Mouse (Mus musculus): Measurements from ENCODE around the gene Vat1. TPM values are rescaled to one million over a fixed set of nuclear protein-coding genes. Genes with fewer than 3 reads are reported as not detected.
A peak's percentile ranks its signal among the peaks of the same experiment; 100 is the strongest.
"Not testable (repeated sequence)": the region's sequence is repeated elsewhere in the genome, so short reads cannot be mapped to it uniquely, and the experiment has no call there.

Gene Vat1
- total and polyA plus RNA-seq, 2 experiments = 11.2 to 30.4 TPM

DNA sequence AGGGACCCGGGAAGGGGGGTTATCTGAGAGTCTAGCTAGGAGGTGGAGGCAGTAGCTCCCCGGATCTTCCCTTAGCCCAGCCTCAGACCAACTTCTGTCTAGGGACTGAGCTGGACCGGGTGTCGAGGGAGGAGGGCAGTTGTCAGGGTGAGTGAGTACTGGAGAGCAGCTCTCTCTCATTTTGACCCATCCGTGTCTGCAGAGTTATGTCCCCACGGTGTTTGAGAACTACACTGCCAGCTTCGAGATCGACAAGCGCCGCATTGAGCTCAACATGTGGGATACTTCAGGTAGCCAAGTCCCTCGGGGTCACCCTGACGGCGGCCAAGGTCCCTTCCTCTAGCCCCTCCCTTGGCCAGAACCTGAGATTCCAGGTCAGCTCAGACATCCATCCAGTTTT is 2.7 kb upstream of the Vat1 start:
- WGBS = 21% methylated on average over 13 of the region's 13 CpGs
- Histone ChIP-seq H3K79me2 (ENCODE audit: control insufficient read depth, insufficient read depth, low read length) (no peaks in the 10 kb centered on the region), H3K36me3 (ENCODE audit: control insufficient read depth, insufficient read depth, low read length) (no peaks in the 10 kb centered on the region), H3K27ac (replicated peaks; ENCODE audit: insufficient read depth, low read depth, low read length) (no peak overlapping the region), H3K4me3 (ENCODE audit: insufficient read depth, low read depth, low read length) (no peak overlapping the region), H3K9ac (ENCODE audit: low read depth, low read length) (no peak overlapping the region; the same call in 1 of the 2 replicates), H3K27me3 (ENCODE audit: control insufficient read depth, insufficient read depth, low read length) (no peaks in the 10 kb centered on the region), H3K4me1 (ENCODE audit: control insufficient read depth, insufficient read depth, low read length) (peaks cover 1% of the 10 kb centered on the region; the same call in 1 of the 2 replicates)
- DNase-seq (ENCODE audit: extremely low read depth, low read depth, low spot score) = no peak
- TF ChIP-seq CTCF (IDR thresholded peaks at IDR 0.05; ENCODE audit: low read depth, low read length) (no peak), POLR2A (IDR thresholded peaks at IDR 0.05; ENCODE audit: extremely low read depth, insufficient read depth, low read length) (no peak)

DNA sequence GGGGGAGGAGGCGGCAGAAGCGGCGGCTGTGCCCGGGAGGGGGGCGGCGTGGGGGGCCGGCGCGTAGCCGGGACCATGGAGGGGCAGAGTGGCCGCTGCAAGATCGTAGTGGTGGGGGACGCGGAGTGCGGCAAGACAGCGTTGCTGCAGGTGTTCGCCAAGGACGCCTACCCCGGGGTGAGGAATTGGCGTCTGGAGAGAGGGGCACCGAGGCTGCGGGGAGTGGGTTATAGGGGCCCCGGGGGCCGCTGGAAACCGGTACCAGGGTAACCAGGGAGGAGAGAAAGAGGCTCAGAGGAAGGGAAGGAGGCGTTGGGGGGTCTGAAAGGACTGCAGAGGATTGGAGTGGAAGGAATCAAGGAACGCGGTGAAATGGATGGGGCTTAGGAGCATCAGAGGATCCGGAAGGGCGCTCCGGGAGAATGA is 2.2 kb upstream of the Vat1 start:
- Histone ChIP-seq H3K4me3 (ENCODE audit: insufficient read depth, low read depth, low read length) (peak overlapping the region; percentile 66), H3K27me3 (ENCODE audit: control insufficient read depth, insufficient read depth, low read length) (no peaks in the 10 kb centered on the region), H3K36me3 (ENCODE audit: control insufficient read depth, insufficient read depth, low read length) (no peaks in the 10 kb centered on the region), H3K9ac (ENCODE audit: low read depth, low read length) (peak overlapping the region; percentile 83), H3K79me2 (ENCODE audit: control insufficient read depth, insufficient read depth, low read length) (no peaks in the 10 kb centered on the region), H3K4me1 (ENCODE audit: control insufficient read depth, insufficient read depth, low read length) (peaks cover 1% of the 10 kb centered on the region; the same call in 1 of the 2 replicates), H3K27ac (replicated peaks; ENCODE audit: insufficient read depth, low read depth, low read length) (no peak overlapping the region)
- DNase-seq (ENCODE audit: extremely low read depth, low read depth, low spot score) = no peak
- 1% methylated on average over 23 of the region's 31 CpGs for WGBS
- TF ChIP-seq POLR2A (IDR thresholded peaks at IDR 0.05; ENCODE audit: extremely low read depth, insufficient read depth, low read length) (no peak), CTCF (IDR thresholded peaks at IDR 0.05; ENCODE audit: low read depth, low read length) (no peak)

DNA sequence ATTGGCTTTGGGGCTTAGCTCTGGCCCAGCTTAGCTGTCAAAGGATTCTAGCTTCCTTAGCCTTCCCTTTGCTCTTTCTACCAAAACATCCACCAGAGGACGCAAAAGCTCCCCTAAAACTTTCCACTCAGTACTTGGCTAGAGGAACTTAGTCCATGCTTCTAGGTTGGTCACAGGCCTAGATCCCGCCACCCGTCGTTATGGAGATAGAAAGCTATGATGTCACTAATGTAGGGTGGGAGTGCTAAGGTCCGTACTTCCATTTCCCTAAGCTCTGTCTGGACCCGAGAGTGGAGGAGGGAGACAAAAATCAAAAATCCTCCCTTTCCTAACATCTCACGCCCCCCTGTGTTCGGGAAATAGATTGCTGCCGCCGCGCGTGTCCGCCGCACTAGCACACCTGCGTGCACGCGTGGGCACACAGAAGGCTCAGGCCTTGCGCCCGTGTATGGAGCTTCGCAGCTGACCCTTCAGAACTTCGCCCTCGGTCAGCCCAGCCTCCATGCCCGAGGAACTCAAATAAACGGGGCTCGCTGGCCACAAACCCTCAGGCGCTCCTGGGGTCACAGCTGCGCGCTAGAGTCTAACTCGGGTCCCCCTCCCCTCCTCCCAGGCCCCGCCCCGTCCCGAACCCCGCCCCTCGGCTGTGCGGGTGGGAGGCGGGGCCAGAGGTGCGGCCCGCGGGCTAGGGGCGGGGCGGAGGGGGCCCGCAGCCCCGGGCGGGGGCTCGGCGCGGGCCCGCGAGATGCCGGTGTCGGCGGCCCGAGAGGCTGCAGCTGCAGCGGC is 1.6 kb upstream of the Vat1 start:
- H3K9ac ChIP-seq (ENCODE audit: low read depth, low read length) = peak overlapping the region; percentile 83
- peaks cover 1% of the 10 kb centered on the region; the same call in 1 of the 2 replicates for H3K4me1 ChIP-seq (ENCODE audit: control insufficient read depth, insufficient read depth, low read length)
- H3K27me3 ChIP-seq (ENCODE audit: control insufficient read depth, insufficient read depth, low read length) = no peaks in the 10 kb centered on the region
- peak overlapping the region; percentile 66 for H3K4me3 ChIP-seq (ENCODE audit: insufficient read depth, low read depth, low read length)
- peak overlapping the region; percentile 58 for H3K27ac ChIP-seq (replicated peaks; ENCODE audit: insufficient read depth, low read depth, low read length)
- TF ChIP-seq POLR2A (IDR thresholded peaks at IDR 0.05; ENCODE audit: extremely low read depth, insufficient read depth, low read length) = 0 out of 2 replicates have a peak, but pooled peaks have one; percentile 16
- TF ChIP-seq CTCF (IDR thresholded peaks at IDR 0.05; ENCODE audit: low read depth, low read length) = peak; percentile 29
- DNase-seq (ENCODE audit: extremely low read depth, low read depth, low spot score) = peak; percentile 93
- no peaks in the 10 kb centered on the region for H3K36me3 ChIP-seq (ENCODE audit: control insufficient read depth, insufficient read depth, low read length)
- H3K79me2 ChIP-seq (ENCODE audit: control insufficient read depth, insufficient read depth, low read length) = no peaks in the 10 kb centered on the region
- WGBS = under 1% methylated on average over 44 of the region's 54 CpGs

DNA sequence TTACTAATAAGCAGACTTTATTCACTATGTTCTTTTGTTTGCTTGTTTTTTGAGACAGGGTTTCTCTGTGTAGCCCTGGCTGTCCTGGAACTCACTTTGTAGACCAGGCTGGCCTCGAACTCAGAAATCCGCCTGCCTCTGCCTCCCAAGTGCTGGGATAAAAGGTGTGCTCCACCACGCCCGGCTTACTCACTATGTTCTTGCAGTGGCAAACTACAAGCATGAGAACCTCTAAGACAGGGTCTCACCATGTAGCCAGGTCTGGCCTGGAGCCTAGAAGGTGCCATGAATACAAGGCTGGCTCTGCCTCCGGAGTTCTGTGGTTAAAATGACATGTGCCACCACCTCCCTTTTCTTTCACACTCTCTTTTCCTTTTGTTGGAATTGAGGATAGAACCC is 521 bp upstream of the Vat1 start:
- not testable (repeated sequence) for H3K4me3 ChIP-seq (ENCODE audit: insufficient read depth, low read depth, low read length); H3K79me2 ChIP-seq (ENCODE audit: control insufficient read depth, insufficient read depth, low read length); H3K4me1 ChIP-seq (ENCODE audit: control insufficient read depth, insufficient read depth, low read length); H3K27ac ChIP-seq (replicated peaks; ENCODE audit: insufficient read depth, low read depth, low read length); H3K36me3 ChIP-seq (ENCODE audit: control insufficient read depth, insufficient read depth, low read length); H3K9ac ChIP-seq (ENCODE audit: low read depth, low read length); H3K27me3 ChIP-seq (ENCODE audit: control insufficient read depth, insufficient read depth, low read length); DNase-seq (ENCODE audit: extremely low read depth, low read depth, low spot score)
- WGBS = 61% methylated on average over 5 of the region's 5 CpGs

DNA sequence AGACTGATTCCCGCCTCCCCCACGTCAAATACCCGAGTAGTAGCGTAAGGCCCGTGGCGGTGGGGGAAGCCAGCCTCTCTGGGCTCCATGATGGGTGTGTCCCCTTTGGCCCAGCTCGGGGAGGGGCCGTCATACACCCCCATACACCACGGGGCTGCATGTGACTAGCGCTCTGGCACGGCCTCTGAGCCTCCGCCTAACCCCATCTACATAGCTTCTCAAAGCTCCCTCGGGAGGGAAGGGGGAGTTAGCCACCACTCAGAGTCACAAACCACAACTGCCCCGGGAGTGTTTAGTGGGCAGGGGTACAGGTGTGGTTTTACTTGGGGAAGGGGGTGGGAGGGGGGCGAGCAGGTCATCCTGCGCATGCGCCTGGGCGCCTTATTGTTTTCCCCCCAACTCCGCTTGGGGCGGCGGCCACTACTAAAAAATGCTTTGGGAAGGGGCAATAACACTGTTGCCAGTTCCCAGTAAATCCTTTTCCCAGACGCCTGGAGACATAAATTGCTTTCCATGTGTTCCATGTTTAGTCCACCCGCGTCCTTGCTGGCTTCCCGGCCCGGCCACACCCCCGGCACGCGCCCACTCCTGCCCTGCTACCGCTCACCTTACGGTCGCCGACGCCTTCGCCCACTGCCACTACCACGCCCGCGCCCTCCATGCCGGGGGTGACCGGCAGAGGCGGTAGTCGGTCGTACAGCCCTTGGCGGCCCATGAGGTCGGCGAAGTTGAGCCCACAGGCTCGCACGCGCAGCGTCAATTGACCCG is 745 bp downstream of the Vat1 start:
- peaks cover 1% of the 10 kb centered on the region; the same call in 1 of the 2 replicates for H3K4me1 ChIP-seq (ENCODE audit: control insufficient read depth, insufficient read depth, low read length)
- no peak overlapping the region for H3K27ac ChIP-seq (replicated peaks; ENCODE audit: insufficient read depth, low read depth, low read length)
- WGBS = 5% methylated on average over 51 of the region's 51 CpGs
- no peak for DNase-seq (ENCODE audit: extremely low read depth, low read depth, low spot score)
- H3K79me2 ChIP-seq (ENCODE audit: control insufficient read depth, insufficient read depth, low read length) = no peaks in the 10 kb centered on the region
- H3K9ac ChIP-seq (ENCODE audit: low read depth, low read length) = peak overlapping the region; percentile 89
- TF ChIP-seq CTCF (IDR thresholded peaks at IDR 0.05; ENCODE audit: low read depth, low read length) = 0 out of 2 replicates have a peak, but pooled peaks have one; percentile 3
- no peak for TF ChIP-seq POLR2A (IDR thresholded peaks at IDR 0.05; ENCODE audit: extremely low read depth, insufficient read depth, low read length)
- no peaks in the 10 kb centered on the region for H3K36me3 ChIP-seq (ENCODE audit: control insufficient read depth, insufficient read depth, low read length)
- H3K4me3 ChIP-seq (ENCODE audit: insufficient read depth, low read depth, low read length) = peak overlapping the region; percentile 86
- no peaks in the 10 kb centered on the region for H3K27me3 ChIP-seq (ENCODE audit: control insufficient read depth, insufficient read depth, low read length)

Measured in liver, adult 2 months (tissue).